9 mouse cellular contexts compared by ENCODE assay signal in genomic region chr2:7245958-7246774, GRCm38 (mm10).
DNase-seq lines count a peak whose midpoint lies in the region; ATAC-seq and TF ChIP-seq lines count a peak whose summit lies in the region.
"Had no signal": no experiment of that assay in that cellular context is flagged by ENCODE, and none has a peak within 500 bp of the region (broad histone marks: within the 10 kb centered on the region; RNA-seq: fewer than 3 reads in every experiment).

No protein-coding gene starts in this region.

- DNase-seq in heart, adult 18-20 months: peak; percentile 82 to 83
- DNase-seq in heart, embryonic 10.5 days (ENCODE audit: low spot score): no peak
- peak; percentile 19 for DNase-seq in embryonic facial prominence, embryonic 10.5 days (ENCODE audit: low spot score)
- peak; percentile 70 for DNase-seq in mesoderm, embryonic 11.5 days (ENCODE audit: low read depth, low spot score)
- DNase-seq in T-cell, adult 2 months (ENCODE audit: low spot score): no peak
- no peak for DNase-seq in midbrain, postnatal 0 days (ENCODE audit: low spot score)
- DNase-seq in cerebellum, adult 11 months: no peak

- no peaks in the 10 kb centered on the region for H3K36me3 ChIP-seq in heart, embryonic 10.5 days
- no peaks in the 10 kb centered on the region for H3K36me3 ChIP-seq in embryonic facial prominence, embryonic 10.5 days (replicated peaks)
- no peaks in the 10 kb centered on the region for H3K36me3 ChIP-seq in kidney, embryonic 14.5 days (ENCODE audit: control insufficient read depth, insufficient read depth, low read length)
- no peaks in the 10 kb centered on the region for H3K36me3 ChIP-seq in midbrain, postnatal 0 days (ENCODE audit: insufficient read depth, low read length)

- TF ChIP-seq CTCF in midbrain, postnatal 0 days (IDR thresholded peaks at IDR 0.05): no peak

- H3K27ac ChIP-seq in heart, embryonic 10.5 days: no peak overlapping the region
- H3K27ac ChIP-seq in embryonic facial prominence, embryonic 10.5 days (replicated peaks): no peak overlapping the region
- H3K27ac ChIP-seq in kidney, embryonic 14.5 days (ENCODE audit: low read depth, low read length): 0 out of 2 replicates have a peak overlapping the region, but pooled peaks have one; percentile 30
- no peak overlapping the region for H3K27ac ChIP-seq in midbrain, postnatal 0 days (ENCODE audit: low read depth, low read length)

- H3K9me3 ChIP-seq in heart, embryonic 10.5 days: no peaks in the 10 kb centered on the region
- no peaks in the 10 kb centered on the region for H3K9me3 ChIP-seq in embryonic facial prominence, embryonic 10.5 days
- no peaks in the 10 kb centered on the region for H3K9me3 ChIP-seq in kidney, embryonic 14.5 days (ENCODE audit: control insufficient read depth, low read length)
- H3K9me3 ChIP-seq in midbrain, postnatal 0 days (ENCODE audit: low read length): no peaks in the 10 kb centered on the region

- ATAC-seq in kidney, embryonic 14.5 days (ENCODE audit: low FRiP score, low TSS enrichment): peak; percentile 88
- ATAC-seq in midbrain, postnatal 0 days (ENCODE audit: low FRiP score): no peak

- H3K4me2 ChIP-seq in kidney, embryonic 14.5 days (replicated peaks; ENCODE audit: low read depth, low read length): no peak overlapping the region
- no peak overlapping the region for H3K4me2 ChIP-seq in midbrain, postnatal 0 days (ENCODE audit: low read depth, low read length, poor library complexity, severe bottlenecking)

- no peak overlapping the region for H3K4me3 ChIP-seq in heart, embryonic 10.5 days
- H3K4me3 ChIP-seq in embryonic facial prominence, embryonic 10.5 days: no peak overlapping the region
- no peak overlapping the region for H3K4me3 ChIP-seq in kidney, embryonic 14.5 days (ENCODE audit: low read length)
- H3K4me3 ChIP-seq in midbrain, postnatal 0 days (ENCODE audit: low read depth, low read length): no peak overlapping the region
- H3K4me3 ChIP-seq: erythroblast, embryonic 14.5 days had no signal

- H3K27me3 ChIP-seq in heart, embryonic 10.5 days (ENCODE audit: insufficient read depth, poor library complexity, severe bottlenecking): no peaks in the 10 kb centered on the region
- no peaks in the 10 kb centered on the region for H3K27me3 ChIP-seq in embryonic facial prominence, embryonic 10.5 days (replicated peaks; ENCODE audit: low read depth, poor library complexity, severe bottlenecking)
- H3K27me3 ChIP-seq in kidney, embryonic 14.5 days (ENCODE audit: control insufficient read depth, insufficient read depth, low read length): no peaks in the 10 kb centered on the region
- H3K27me3 ChIP-seq in midbrain, postnatal 0 days (ENCODE audit: insufficient read depth, low read length): no peaks in the 10 kb centered on the region

- H3K9ac ChIP-seq in kidney, embryonic 14.5 days (ENCODE audit: low read depth, low read length): no peak overlapping the region
- no peak overlapping the region for H3K9ac ChIP-seq in midbrain, postnatal 0 days (replicated peaks; ENCODE audit: low read length, poor library complexity, severe bottlenecking)

- 56% methylated on average over 4 of the region's 4 CpGs for WGBS in heart, embryonic 10.5 days
- 53% methylated on average over 4 of the region's 4 CpGs for WGBS in embryonic facial prominence, embryonic 10.5 days
- 56% methylated on average over 4 of the region's 4 CpGs for WGBS in kidney, embryonic 14.5 days
- 82% methylated on average over 4 of the region's 4 CpGs for WGBS in midbrain, postnatal 0 days

- no peaks in the 10 kb centered on the region for H3K4me1 ChIP-seq in heart, embryonic 10.5 days
- H3K4me1 ChIP-seq in embryonic facial prominence, embryonic 10.5 days: peaks cover 8% of the 10 kb centered on the region; the same call in 1 of the 2 replicates
- no peaks in the 10 kb centered on the region for H3K4me1 ChIP-seq in kidney, embryonic 14.5 days (ENCODE audit: control insufficient read depth, insufficient read depth, low read length)
- H3K4me1 ChIP-seq in midbrain, postnatal 0 days (ENCODE audit: insufficient read depth, low read length): no peaks in the 10 kb centered on the region

Comparison
In these comparisons a context has a peak if more than half of its experiments do, and no peak if none do; other contexts are left out.
1. DNase-seq: peak in heart, adult 18-20 months (2 of 2), embryonic facial prominence, embryonic 10.5 days (single experiment) and mesoderm, embryonic 11.5 days (single experiment); none in heart, embryonic 10.5 days (single experiment), T-cell, adult 2 months (single experiment), midbrain, postnatal 0 days (single experiment) and cerebellum, adult 11 months (single experiment).